30 mouse cellular contexts compared by ENCODE assay signal in genomic region chr5:31322776-31323175, GRCm38 (mm10). TPM values are rescaled to one million over a fixed set of nuclear protein-coding genes. Genes with fewer than 3 reads are reported as not detected.
DNase-seq lines count a peak whose midpoint lies in the region; ATAC-seq and TF ChIP-seq lines count a peak whose summit lies in the region.
"Had no signal": no experiment of that assay in that cellular context is flagged by ENCODE, and none has a peak within 500 bp of the region (broad histone marks: within the 10 kb centered on the region; RNA-seq: fewer than 3 reads in every experiment).

No protein-coding gene starts in this region.

- H3K27ac ChIP-seq in kidney, embryonic 14.5 days (ENCODE audit: low read depth, low read length): no peak overlapping the region
- no peak overlapping the region for H3K27ac ChIP-seq in liver, adult 2 months (replicated peaks; ENCODE audit: insufficient read depth, low read depth, low read length)
- H3K27ac ChIP-seq in liver, embryonic 12.5 days: no peak overlapping the region
- H3K27ac ChIP-seq: forebrain, embryonic 10.5 days; forebrain, embryonic 13.5 days; heart, adult 2 months; hindbrain, embryonic 10.5 days; hindbrain, embryonic 13.5 days had no signal

- 74% methylated on average over 3 of the region's 3 CpGs for WGBS in kidney, embryonic 14.5 days
- WGBS in liver, adult 2 months: 55% methylated on average over 3 of the region's 3 CpGs
- WGBS in liver, embryonic 12.5 days (ENCODE audit: insufficient replicate concordance): 61% methylated on average over 3 of the region's 3 CpGs

- no peak overlapping the region for H3K4me2 ChIP-seq in kidney, embryonic 14.5 days (replicated peaks; ENCODE audit: low read depth, low read length)
- H3K4me2 ChIP-seq in liver, embryonic 12.5 days: no peak overlapping the region
- H3K4me2 ChIP-seq: forebrain, embryonic 13.5 days; heart, embryonic 11.5 days; hindbrain, embryonic 13.5 days had no signal

- TF ChIP-seq POLR2A in liver, adult 2 months (IDR thresholded peaks at IDR 0.05; ENCODE audit: extremely low read depth, insufficient read depth, low read length): no peak

- TF ChIP-seq CTCF in liver, adult 2 months (IDR thresholded peaks at IDR 0.05; ENCODE audit: low read depth, low read length): no peak

- H3K79me2 ChIP-seq in liver, adult 2 months (ENCODE audit: control insufficient read depth, insufficient read depth, low read length): no peaks in the 10 kb centered on the region

- no peaks in the 10 kb centered on the region; the same call in 1 of the 2 replicates for H3K4me1 ChIP-seq in kidney, embryonic 14.5 days (ENCODE audit: control insufficient read depth, insufficient read depth, low read length)
- no peaks in the 10 kb centered on the region; the same call in 1 of the 2 replicates for H3K4me1 ChIP-seq in liver, adult 2 months (ENCODE audit: control insufficient read depth, insufficient read depth, low read length)
- no peaks in the 10 kb centered on the region for H3K4me1 ChIP-seq in liver, embryonic 12.5 days
- H3K4me1 ChIP-seq: forebrain, embryonic 10.5 days; forebrain, embryonic 13.5 days; hindbrain, embryonic 10.5 days; hindbrain, embryonic 13.5 days had no signal

- H3K9me3 ChIP-seq in kidney, embryonic 14.5 days (ENCODE audit: control insufficient read depth, low read length): no peaks in the 10 kb centered on the region
- H3K9me3 ChIP-seq in liver, embryonic 12.5 days (replicated peaks): no peaks in the 10 kb centered on the region
- H3K9me3 ChIP-seq: forebrain, embryonic 10.5 days; forebrain, embryonic 13.5 days; hindbrain, embryonic 10.5 days; hindbrain, embryonic 13.5 days had no signal

- H3K9ac ChIP-seq in kidney, embryonic 14.5 days (ENCODE audit: low read depth, low read length): no peak overlapping the region
- no peak overlapping the region for H3K9ac ChIP-seq in liver, adult 2 months (ENCODE audit: low read depth, low read length)
- H3K9ac ChIP-seq in liver, embryonic 12.5 days: no peak overlapping the region
- H3K9ac ChIP-seq: forebrain, embryonic 13.5 days; hindbrain, embryonic 13.5 days had no signal

- H3K27me3 ChIP-seq in kidney, embryonic 14.5 days (ENCODE audit: control insufficient read depth, insufficient read depth, low read length): no peaks in the 10 kb centered on the region
- no peaks in the 10 kb centered on the region for H3K27me3 ChIP-seq in liver, adult 2 months (ENCODE audit: control insufficient read depth, insufficient read depth, low read length)
- no peaks in the 10 kb centered on the region for H3K27me3 ChIP-seq in liver, embryonic 12.5 days (replicated peaks)
- H3K27me3 ChIP-seq: forebrain, embryonic 13.5 days; hindbrain, embryonic 13.5 days had no signal

- DNase-seq in kidney, adult 11 months: peak; percentile 5
- DNase-seq in kidney, adult 8-10 months: peak; percentile 13 to 24
- no peak for DNase-seq in kidney, postnatal 4 days
- peak; percentile 58 for DNase-seq in liver, adult 2 months (ENCODE audit: extremely low read depth, low read depth, low spot score)
- DNase-seq in kidney, postnatal 36 days: peak; percentile 19 to 36
- no peak for DNase-seq in cerebellum, postnatal 14 days
- DNase-seq: adrenal gland, adult 8-10 months; adrenal gland, postnatal 25 days; cerebellum, adult 11-12 months; cerebellum, adult 8-10 months; cerebellum, postnatal 10 days; gastrocnemius, postnatal 10 days; gastrocnemius, postnatal 36 days; heart, adult 2 months had no signal

- ATAC-seq in kidney, embryonic 14.5 days (ENCODE audit: low FRiP score, low TSS enrichment): no peak
- ATAC-seq in liver, embryonic 12.5 days: no peak
- ATAC-seq: activated CD4-positive, CD25-positive, alpha-beta regulatory T cell, adult 4 months; CD4-positive, CD25-positive, alpha-beta regulatory T cell, adult 4 months; forebrain, embryonic 13.5 days; forebrain, embryonic 16.5 days had no signal

- H3K36me3 ChIP-seq in kidney, embryonic 14.5 days (ENCODE audit: control insufficient read depth, insufficient read depth, low read length): no peaks in the 10 kb centered on the region
- peaks cover 35% of the 10 kb centered on the region; the same call in 1 of the 2 replicates for H3K36me3 ChIP-seq in liver, adult 2 months (ENCODE audit: control insufficient read depth, insufficient read depth, low read length)
- H3K36me3 ChIP-seq in liver, embryonic 12.5 days: no peaks in the 10 kb centered on the region
- H3K36me3 ChIP-seq: forebrain, embryonic 10.5 days; hindbrain, embryonic 10.5 days; hindbrain, embryonic 13.5 days had no signal

- no peak overlapping the region for H3K4me3 ChIP-seq in kidney, embryonic 14.5 days (ENCODE audit: low read length)
- no peak overlapping the region for H3K4me3 ChIP-seq in liver, adult 2 months (ENCODE audit: insufficient read depth, low read depth, low read length)
- H3K4me3 ChIP-seq in liver, embryonic 12.5 days: no peak overlapping the region
- H3K4me3 ChIP-seq: forebrain, embryonic 10.5 days; forebrain, embryonic 13.5 days; heart, adult 2 months; hindbrain, embryonic 10.5 days; hindbrain, embryonic 13.5 days had no signal

RNA-seq across cellular contexts. Expression of gene Gckr, which starts 25.5 kb away (rescaled TPM):
- polyA plus RNA-seq in kidney, embryonic 14.5 days (2014; fragmentation: Nextera tagmentation; extraction: Ambion mirVana): 0.76 TPM in 1 of 2 replicates, not detected in the other
- total RNA-seq in liver, adult 2 months (2014; rRNA removed): 113 and 114 TPM in 2 replicates
- polyA plus RNA-seq in liver, adult 2 months (2012; rRNA removed): 199 and 282 TPM in 2 replicates
- 10.3 and 11.2 TPM in 2 replicates for polyA plus RNA-seq in liver, embryonic 12.5 days (2016; fragmentation: Nextera tagmentation; extraction: Ambion mirVana)
- total RNA-seq: gastrocnemius, adult 18-20 months; gastrocnemius, postnatal 36 days; granulocyte monocyte progenitor cell, adult 5-6 weeks; heart, adult 2 months; heart, postnatal 25 days had no signal
- polyA plus RNA-seq: activated CD4-positive, CD25-positive, alpha-beta regulatory T cell, adult 4 months; C2C12; CD4-positive, CD25-positive, alpha-beta regulatory T cell, adult 4 months; heart, adult 2 months; heart, embryonic 14.5 days; hindbrain, embryonic 10.5 days had no signal

RNA-seq across cellular contexts. Expression of gene Fndc4, which starts 26.9 kb away (rescaled TPM):
- polyA plus RNA-seq in kidney, embryonic 14.5 days (2014; fragmentation: Nextera tagmentation; extraction: Ambion mirVana): 42.8 and 55.6 TPM in 2 replicates
- 30.6 and 34.8 TPM in 2 replicates for total RNA-seq in liver, adult 2 months (2014; rRNA removed)
- 90.7 and 97.7 TPM in 2 replicates for polyA plus RNA-seq in liver, adult 2 months (2012; rRNA removed)
- polyA plus RNA-seq in liver, embryonic 12.5 days (2016; fragmentation: Nextera tagmentation; extraction: Ambion mirVana): 13.9 and 15.7 TPM in 2 replicates
- total RNA-seq: granulocyte monocyte progenitor cell, adult 5-6 weeks; MEL had no signal
- polyA plus RNA-seq: activated CD4-positive, CD25-positive, alpha-beta regulatory T cell, adult 4 months; CD4-positive, CD25-positive, alpha-beta regulatory T cell, adult 4 months had no signal

RNA-seq across cellular contexts. Expression of gene Ift172, which starts 31.9 kb away (rescaled TPM):
- polyA plus RNA-seq in kidney, embryonic 14.5 days (2014; fragmentation: Nextera tagmentation; extraction: Ambion mirVana): 26.3 and 31.9 TPM in 2 replicates
- 17.8 and 20.1 TPM in 2 replicates for total RNA-seq in liver, adult 2 months (2014; rRNA removed)
- polyA plus RNA-seq in liver, adult 2 months (2012; rRNA removed): 11.0 and 11.7 TPM in 2 replicates
- polyA plus RNA-seq in liver, embryonic 12.5 days (2016; fragmentation: Nextera tagmentation; extraction: Ambion mirVana): 8.7 and 10.3 TPM in 2 replicates

Comparison
In these comparisons a context has a peak if more than half of its experiments do, and no peak if none do; other contexts are left out.
1. DNase-seq: peak in kidney, adult 11 months (single experiment), kidney, adult 8-10 months (2 of 2), liver, adult 2 months (single experiment) and kidney, postnatal 36 days (2 of 2); none in kidney, postnatal 4 days (0 of 2) and cerebellum, postnatal 14 days (0 of 2).
2. RNA of gene Gckr, which starts 25.5 kb away (polyA plus RNA-seq): 199 to 282 TPM in liver, adult 2 months; 10.3 to 11.2 TPM in liver, embryonic 12.5 days and 0.76 TPM in kidney, embryonic 14.5 days; every median in the first group is over 10 times any median in the second.